In the genomic region with DNA sequence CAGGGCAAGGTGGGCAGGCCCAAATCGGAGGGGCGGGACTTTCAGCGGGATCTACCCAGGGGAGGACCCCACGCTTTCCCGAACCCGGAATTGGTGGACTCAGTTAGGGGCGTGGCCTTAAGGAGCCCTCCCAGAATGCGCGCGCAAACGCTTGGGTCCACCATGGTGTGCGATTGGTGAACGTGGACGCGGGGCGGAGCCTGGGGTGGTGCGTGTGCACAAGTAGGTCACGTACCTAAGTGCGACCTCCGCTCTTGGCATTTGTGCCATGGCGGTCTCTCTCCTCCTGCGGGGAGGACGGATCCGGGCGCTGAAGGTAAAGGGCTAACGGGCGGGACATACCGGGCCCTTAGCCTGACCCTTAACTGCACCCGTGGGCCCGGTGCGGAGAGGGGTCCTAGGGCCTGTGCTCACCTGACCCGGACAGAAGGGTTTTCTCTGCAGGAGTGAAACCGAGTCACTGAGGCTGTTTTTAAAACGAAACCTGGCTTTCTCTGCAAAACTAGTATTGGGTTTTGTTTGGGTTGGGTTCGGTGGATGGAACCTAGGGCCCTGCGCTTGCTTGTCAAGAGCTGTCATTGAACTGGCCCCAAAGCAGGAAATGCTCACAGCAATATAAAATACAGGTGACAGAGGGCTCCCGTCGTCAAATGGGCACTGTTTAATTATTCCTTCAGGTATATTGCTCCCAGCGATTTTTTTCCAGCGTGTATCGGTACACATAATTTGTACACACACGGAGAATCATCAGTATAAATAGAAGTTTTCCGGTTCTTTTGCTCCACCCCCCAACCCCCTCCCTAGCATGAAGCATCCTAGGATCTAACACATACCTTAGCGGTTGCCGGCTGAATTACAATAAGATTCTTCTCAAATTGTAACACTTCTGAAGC, we compare ENCODE assay signal across 8 mouse cellular contexts. TPM values are rescaled to one million over a fixed set of nuclear protein-coding genes. Genes with fewer than 3 reads are reported as not detected.
DNase-seq lines count a peak whose midpoint lies in the region; ATAC-seq lines count a peak whose summit lies in the region.

Wdr4 (minus strand) TSS at position 35 of the 893 bp plus-strand sequence.
Ndufv3 (plus strand) TSS at position 170 of the 893 bp plus-strand sequence.

- intact Hi-C loops in gastrocnemius, postnatal 14 days (cut with DNase I; ENCODE audit: low total_unique reads): loop anchor here (5.0 kb wide), 1 partner anchor 137 kb away; the partner anchor contains the start of gene U2af1
- intact Hi-C loops in left cerebral cortex, postnatal 10 days (cut with DNase I): loop anchor here (2.0 to 10.0 kb wide), 2 partner anchors 139 to 505 kb away; partner anchors contain the start of gene U2af1

- DNase-seq in adrenal gland, adult (ENCODE audit: inconsistent age in 2 of 2, low spot score in 1 of 2): peak; percentile 99 to 100
- peak; percentile 100 for DNase-seq in embryo, embryonic 10.5 days (ENCODE audit: low spot score)
- peak; percentile 99 for DNase-seq in gastrocnemius, postnatal 14 days
- DNase-seq in left cerebral cortex, postnatal 10 days (ENCODE audit: extremely low spot score in 1 of 2, low spot score in 2 of 2): peak; percentile 98 to 99
- DNase-seq in right cerebral cortex, postnatal 25 days: peak; percentile 98
- peak; percentile 97 to 99 for DNase-seq in urinary bladder, postnatal 4 days (ENCODE audit: low spot score in 2 of 2)

- peak; percentile 97 for ATAC-seq in inflammation-experienced regulatory T-cells, adult 6 months
- ATAC-seq in megakaryocyte-erythroid progenitor cell, adult 5-6 weeks (replicated peaks; ENCODE audit: low FRiP score, low TSS enrichment, poor library complexity, severe bottlenecking): peak; percentile 99

RNA-seq across cellular contexts. Expression of gene Wdr4, which starts in this region (rescaled TPM):
- total RNA-seq in gastrocnemius, postnatal 14 days (2021): 1 to 10 TPM; 6.7 to 7.9 TPM
- polyA plus RNA-seq in inflammation-experienced regulatory T-cells, adult 6 months (2017; shearing (Covaris generic)): 10 to 100 TPM; 11.4 to 17.7 (median 17.7) TPM
- 10 to 100 TPM; 29.4 to 38.2 TPM for total RNA-seq in left cerebral cortex, postnatal 10 days (2021)
- total RNA-seq in megakaryocyte-erythroid progenitor cell, adult 5-6 weeks (2014; fragmentation: Nextera tagmentation): 38.3 and 47.6 TPM in 2 replicates
- total RNA-seq in megakaryocyte-erythroid progenitor cell, adult 5-6 weeks (2017): 18.1 and 62.9 TPM in 2 replicates

RNA-seq across cellular contexts. Expression of gene Ndufv3, which starts in this region (rescaled TPM):
- total RNA-seq in gastrocnemius, postnatal 14 days (2021): 100 to 1,000 TPM; 423 to 456 TPM
- polyA plus RNA-seq in inflammation-experienced regulatory T-cells, adult 6 months (2017; shearing (Covaris generic)): 100 to 1,000 TPM; 229 to 248 (median 246) TPM
- total RNA-seq in left cerebral cortex, postnatal 10 days (2021): 100 to 1,000 TPM; 329 to 338 TPM
- total RNA-seq in megakaryocyte-erythroid progenitor cell, adult 5-6 weeks (2014; fragmentation: Nextera tagmentation): 142 and 209 TPM in 2 replicates
- total RNA-seq in megakaryocyte-erythroid progenitor cell, adult 5-6 weeks (2017): 217 and 233 TPM in 2 replicates

Comparison
In these comparisons a context has a peak if more than half of its experiments do, and no peak if none do; other contexts are left out.
1. Peak in every context shown above with its lines: DNase-seq and ATAC-seq.